Mouse (Mus musculus): ENCODE results near the gene Anxa6. TPM values are rescaled to one million over a fixed set of nuclear protein-coding genes. Genes with fewer than 3 reads are reported as not detected.
A peak's percentile ranks its signal among the peaks of the same experiment; 100 is the strongest.

The Anxa6 gene
- total and polyA plus RNA-seq, 3 experiments: 47.0 to 49.4 TPM; not detected in 1

DNA sequence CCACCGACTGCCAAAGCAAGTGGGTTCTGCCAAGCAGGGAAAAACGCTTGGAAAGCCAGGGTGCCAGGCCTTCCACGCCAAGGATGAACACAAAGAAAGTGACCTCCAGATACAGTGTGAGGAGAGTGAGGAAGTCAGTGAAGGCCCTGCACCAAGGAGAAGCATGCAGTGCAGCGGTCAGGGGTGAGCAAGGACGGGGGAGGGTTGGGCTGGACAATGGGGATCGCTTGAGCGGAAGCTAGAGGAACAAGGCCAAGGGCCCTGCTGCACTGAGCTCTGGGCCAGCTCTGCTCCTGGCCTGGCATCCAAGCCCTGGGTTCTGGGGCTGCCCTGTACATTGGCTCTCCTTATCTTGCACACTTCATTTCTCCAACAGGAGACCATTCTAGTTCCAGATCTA, 93.2 kb downstream of the Anxa6 start (continued):
- TF ChIP-seq CTCF (IDR thresholded peaks at IDR 0.05 in 2 of 3, conservative IDR thresholded peaks at IDR 0.05 in 1 of 3; ENCODE audit: control insufficient read depth in 1 of 3, insufficient read depth in 1 of 3, low read depth in 2 of 3, low read length in 3 of 3, poor library complexity in 1 of 3, severe bottlenecking in 1 of 3) (no peak), USF2 (IDR thresholded peaks at IDR 0.05; ENCODE audit: borderline replicate concordance in 1 of 2, insufficient read depth in 1 of 2, low read depth in 1 of 2, low read length in 2 of 2) (no peak)

DNA sequence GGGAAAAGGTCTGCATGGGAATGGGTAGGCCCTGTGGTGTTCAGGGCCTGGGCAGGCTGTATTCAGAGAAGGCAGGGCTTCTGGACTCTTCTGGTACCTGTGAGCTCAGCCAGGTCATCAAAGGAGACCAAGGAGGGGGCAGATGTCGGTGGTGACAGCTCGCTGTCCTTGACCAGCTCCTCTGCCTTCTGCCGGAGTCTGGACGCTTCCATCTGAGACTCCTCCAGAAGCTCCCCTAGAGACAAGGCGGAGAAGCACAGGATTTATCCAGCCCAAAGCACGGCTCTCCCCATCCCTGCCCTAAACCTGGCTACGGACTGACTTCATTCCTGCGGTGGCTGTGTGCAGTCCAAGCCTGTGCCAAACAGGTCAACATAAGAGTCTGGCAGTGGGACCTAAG, 93.7 kb downstream of the Anxa6 start:
- no peak overlapping the region for H3K27ac ChIP-seq (ENCODE audit: control insufficient read depth, low read depth, low read length)
- H3K4me1 ChIP-seq (ENCODE audit: control insufficient read depth in 1 of 2, insufficient read depth in 2 of 2, low read length in 2 of 2): peaks cover 11 to 27% of the 10 kb centered on the region in 2 experiments
- no peaks in the 10 kb centered on the region for H3K27me3 ChIP-seq (ENCODE audit: control insufficient read depth in 1 of 2, insufficient read depth in 2 of 2, low read length in 2 of 2)
- H3K9me3 ChIP-seq (replicated peaks; ENCODE audit: insufficient read depth, low read length): no peaks in the 10 kb centered on the region
- H3K79me2 ChIP-seq (ENCODE audit: control insufficient read depth, insufficient read depth, low read length, poor library complexity): no peaks in the 10 kb centered on the region
- no peak for DNase-seq (ENCODE audit: low read depth, low spot score)
- no peak overlapping the region for H3K4me3 ChIP-seq (ENCODE audit: control insufficient read depth in 1 of 2, insufficient read depth in 1 of 2, low read depth in 2 of 2, low read length in 2 of 2)
- peaks cover 0 to 18% of the 10 kb centered on the region in 2 experiments; a peak in 3 of 4 replicates for H3K36me3 ChIP-seq (ENCODE audit: control insufficient read depth in 1 of 2, insufficient read depth in 2 of 2, low read length in 2 of 2)
- no peak for TF ChIP-seq BHLHE40 (IDR thresholded peaks at IDR 0.05; ENCODE audit: borderline replicate concordance, low read depth, low read length)
- no peak for TF ChIP-seq MAZ (IDR thresholded peaks at IDR 0.05; ENCODE audit: low read depth, low read length)
- TF ChIP-seq NRF1 (IDR thresholded peaks at IDR 0.05; ENCODE audit: insufficient read depth, low read depth, low read length, poor library complexity, severe bottlenecking): no peak
- TF ChIP-seq MAFK (IDR thresholded peaks at IDR 0.05; ENCODE audit: borderline replicate concordance, low read depth, low read length): no peak
- no peak for TF ChIP-seq SIN3A (IDR thresholded peaks at IDR 0.05; ENCODE audit: low read length)
- no peak for TF ChIP-seq MYC (IDR thresholded peaks at IDR 0.05; ENCODE audit: low read depth, low read length)
- no peak overlapping the region for H3K9ac ChIP-seq (ENCODE audit: control insufficient read depth, low read depth, low read length, poor library complexity, severe bottlenecking)

- Histone ChIP-seq H3K27ac (ENCODE audit: control insufficient read depth, low read depth, low read length) (peak overlapping the region; percentile 35), H3K79me2 (ENCODE audit: control insufficient read depth, insufficient read depth, low read length, poor library complexity) (no peaks in the 10 kb centered on the region), H3K9me3 (replicated peaks; ENCODE audit: insufficient read depth, low read length) (no peaks in the 10 kb centered on the region), H3K4me3 (ENCODE audit: control insufficient read depth in 1 of 2, insufficient read depth in 1 of 2, low read depth in 2 of 2, low read length in 2 of 2) (no peak overlapping the region), H3K36me3 (ENCODE audit: control insufficient read depth in 1 of 2, insufficient read depth in 2 of 2, low read length in 2 of 2) (peaks cover 0 to 18% of the 10 kb centered on the region in 2 experiments; a peak in 3 of 4 replicates), H3K9ac (ENCODE audit: control insufficient read depth, low read depth, low read length, poor library complexity, severe bottlenecking) (peak overlapping the region; percentile 2), H3K27me3 (ENCODE audit: control insufficient read depth in 1 of 2, insufficient read depth in 2 of 2, low read length in 2 of 2) (no peaks in the 10 kb centered on the region), H3K4me1 (ENCODE audit: control insufficient read depth in 1 of 2, insufficient read depth in 2 of 2, low read length in 2 of 2) (peaks cover 11 to 27% of the 10 kb centered on the region in 2 experiments)
- TF ChIP-seq TCF12 (IDR thresholded peaks at IDR 0.05; ENCODE audit: low read depth, low read length): 0 out of 2 replicates have a peak, but pooled peaks have one; percentile 22
- TF ChIP-seq MAFK (IDR thresholded peaks at IDR 0.05; ENCODE audit: borderline replicate concordance, low read depth, low read length): no peak
- 0 out of 2 replicates have a peak, but pooled peaks have one; percentile 43 for TF ChIP-seq JUND (IDR thresholded peaks at IDR 0.05; ENCODE audit: low read depth, low read length)
- TF ChIP-seq EP300 (IDR thresholded peaks at IDR 0.05; ENCODE audit: low read depth in 1 of 2, low read length in 2 of 2): peak in 1 of 2 experiments; percentile 27; a peak in 2 of 4 replicates
- no peak for TF ChIP-seq CTCF (IDR thresholded peaks at IDR 0.05 in 2 of 3, conservative IDR thresholded peaks at IDR 0.05 in 1 of 3; ENCODE audit: control insufficient read depth in 1 of 3, insufficient read depth in 1 of 3, low read depth in 2 of 3, low read length in 3 of 3, poor library complexity in 1 of 3, severe bottlenecking in 1 of 3)
- peak; percentile 43 for DNase-seq (ENCODE audit: low read depth, low spot score)
Observed at GRCm38 (mm10) chr11:54936771-54937140, 96.5 kb downstream of the Anxa6 start.
